Mouse (Mus musculus) G1E (cell line): ENCODE data around the gene Ccdc12.

Experiments
- CTCF ChIP-seq: IDR thresholded peaks from 2 replicates; pipeline ENCODE4 v1.5.1; 2012; ENCODE audit warnings: low read depth, low read length, inconsistent platforms, mixed read lengths
- GATA1 ChIP-seq: IDR thresholded peaks from 2 replicates; pipeline ENCODE4 v1.6.1; 2012; ENCODE audit warnings: borderline replicate concordance, low read length, inconsistent platforms, mixed read lengths
- POLR2AphosphoS5 ChIP-seq: IDR thresholded peaks from 2 replicates; pipeline ENCODE4 v1.6.1; 2012; ENCODE audit warnings: low read depth, low read length, inconsistent platforms; ENCODE audit not compliant: insufficient replicate concordance

GRCm38 (mm10) chr9:110729841-110730240 is 73.5 kb downstream of the Ccdc12 start:
- peak; percentile 24; the same call in 1 of the 2 replicates for TF ChIP-seq CTCF
- no peak for TF ChIP-seq POLR2AphosphoS5
- TF ChIP-seq GATA1 = no peak
